Mouse (Mus musculus): ENCODE measurements around the gene 4930544D05Rik.
A peak's percentile ranks its signal among the peaks of the same experiment; 100 is the strongest.

DNA sequence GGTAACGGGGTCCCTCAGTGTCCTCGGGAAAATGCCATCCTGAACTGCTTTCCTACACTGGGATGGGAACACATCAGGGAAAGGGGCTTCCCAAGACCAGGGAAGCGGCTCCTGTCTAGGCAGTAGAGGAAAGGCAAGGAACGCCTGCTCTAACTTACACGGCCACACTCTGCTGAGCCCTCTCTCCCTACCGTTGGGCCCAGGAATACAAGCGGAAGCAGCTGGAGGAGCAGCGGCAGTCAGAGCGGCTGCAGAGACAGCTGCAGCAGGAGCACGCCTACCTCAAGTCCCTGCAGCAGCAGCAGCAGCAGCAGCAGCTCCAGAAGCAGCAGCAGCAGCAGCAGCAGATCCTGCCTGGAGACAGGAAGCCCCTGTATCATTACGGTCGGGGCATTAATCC is 8.9 kb upstream of the 4930544D05Rik start:
- TF ChIP-seq MYOD1 (IDR thresholded peaks at IDR 0.05; ENCODE audit: control insufficient read depth in 1 of 3, insufficient read length in 2 of 3, low read depth in 2 of 3), result peak in 2 of 3 experiments; percentile 12 to 52
- TF ChIP-seq POLR2AphosphoS2 (IDR thresholded peaks at IDR 0.05; ENCODE audit: insufficient read length, low read depth), result no peak
- peak in 1 of 3 experiments; percentile 39 for TF ChIP-seq MYOG (IDR thresholded peaks at IDR 0.05; ENCODE audit: control insufficient read depth in 1 of 3, insufficient read depth in 1 of 3, insufficient read length in 2 of 3, low read depth in 2 of 3)

Data from myocyte (in vitro differentiated cells).